Mouse (Mus musculus): Measurements from ENCODE around the gene Adgrl4. TPM values are rescaled to one million over a fixed set of nuclear protein-coding genes. Genes with fewer than 3 reads are reported as not detected.

Gene Adgrl4
- polyA plus RNA-seq, 1 experiment from 2014 or later: 4.7 TPM

DNA sequence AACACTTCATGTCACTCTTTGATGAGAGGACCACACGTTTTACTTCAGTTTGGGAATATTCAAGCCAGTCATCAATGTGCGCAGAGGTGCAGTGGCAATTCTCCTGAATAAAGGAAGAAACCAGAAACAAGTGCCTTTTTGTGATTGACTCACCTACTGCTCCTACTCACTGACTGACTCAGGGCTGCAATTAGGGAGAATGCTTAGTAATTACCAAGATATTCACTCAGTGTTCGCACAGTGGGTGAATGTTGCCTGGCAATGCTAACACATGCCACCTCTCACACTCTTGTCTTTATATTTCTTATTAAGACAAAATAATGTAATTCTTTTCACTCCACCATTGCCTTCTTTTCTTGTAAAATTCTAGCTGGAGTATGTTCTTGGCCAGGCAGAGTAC, 138.5 kb downstream of the Adgrl4 start:
- Histone ChIP-seq H3K9ac (no peak overlapping the region), H3K9me3 (replicated peaks) (no peaks in the 10 kb centered on the region), H3K4me2 (no peak overlapping the region), H3K27me3 (no peaks in the 10 kb centered on the region), H3K4me3 (replicated peaks) (no peak overlapping the region), H3K4me1 (replicated peaks) (no peaks in the 10 kb centered on the region), H3K27ac (no peak overlapping the region), H3K36me3 (no peaks in the 10 kb centered on the region)
- DNase-seq (no peak), ATAC-seq (ENCODE audit: low read depth) (no peak)
- WGBS (ENCODE audit: insufficient replicate concordance): 71% methylated on average over 3 of the region's 3 CpGs

DNA sequence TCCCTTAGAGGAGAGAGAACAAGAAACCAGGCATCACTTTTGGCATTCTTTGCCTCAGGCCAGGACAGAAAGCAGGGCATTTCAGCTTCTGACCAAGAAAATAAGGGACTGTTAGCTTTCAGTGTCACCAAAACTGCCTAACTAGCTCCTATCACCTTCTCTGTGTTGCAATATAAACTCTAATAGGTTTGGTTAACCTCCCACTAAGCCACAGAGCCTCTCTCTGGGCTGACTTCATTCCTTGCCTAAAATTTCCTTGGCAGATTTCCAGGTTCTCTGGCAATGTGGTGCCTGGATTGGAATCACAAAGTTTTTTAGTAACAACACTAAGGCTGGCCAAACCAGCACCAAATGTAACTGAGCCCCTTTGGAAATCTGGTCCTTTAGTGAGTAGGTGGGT, 154.2 kb downstream of the Adgrl4 start:
- H3K27me3 ChIP-seq: no peaks in the 10 kb centered on the region

More for the DNA sequence above, 154.2 kb downstream of the Adgrl4 start:
- Histone ChIP-seq H3K4me2 (no peak overlapping the region), H3K9ac (no peak overlapping the region), H3K36me3 (no peaks in the 10 kb centered on the region), H3K27ac (no peak overlapping the region), H3K9me3 (replicated peaks) (no peaks in the 10 kb centered on the region), H3K4me3 (replicated peaks) (no peak overlapping the region), H3K4me1 (replicated peaks) (no peaks in the 10 kb centered on the region)
- no peak for DNase-seq
- ATAC-seq (ENCODE audit: low read depth): no peak

Measured in liver, embryonic 13.5 days (tissue).